Mouse (Mus musculus): ENCODE results near the gene Olfml2b.

The Olfml2b gene

GRCm38 (mm10) chr1:170695326-170695725, 51.0 kb downstream of the Olfml2b start:
- DNase-seq (ENCODE audit: low spot score), result no peak

- no peak for DNase-seq (ENCODE audit: low spot score)
These were observed 52.7 kb downstream of the Olfml2b start for GRCm38 (mm10) chr1:170696996-170697395.

GRCm38 (mm10) chr1:170697771-170698356, 53.5 kb downstream of the Olfml2b start:
- DNase-seq (ENCODE audit: low spot score), result no peak

- DNase-seq (ENCODE audit: low spot score), result no peak
These were observed 54.4 kb downstream of the Olfml2b start for GRCm38 (mm10) chr1:170698771-170699170.

- DNase-seq (ENCODE audit: low spot score), result no peak
These were observed 55.2 kb downstream of the Olfml2b start for GRCm38 (mm10) chr1:170699553-170699952.

GRCm38 (mm10) chr1:170700496-170701027, 56.2 kb downstream of the Olfml2b start:
- no peak for DNase-seq (ENCODE audit: low spot score)

- DNase-seq (ENCODE audit: low spot score), result no peak
These were observed 56.8 kb downstream of the Olfml2b start for GRCm38 (mm10) chr1:170701178-170701577.

- no peak for DNase-seq (ENCODE audit: low spot score)
These were observed 57.2 kb downstream of the Olfml2b start for GRCm38 (mm10) chr1:170701582-170701981.

GRCm38 (mm10) chr1:170702263-170702662, 57.9 kb downstream of the Olfml2b start:
- DNase-seq (ENCODE audit: low spot score), result no peak

GRCm38 (mm10) chr1:170702958-170703357, 58.6 kb downstream of the Olfml2b start:
- no peak for DNase-seq (ENCODE audit: low spot score)

- DNase-seq (ENCODE audit: low spot score), result no peak
These were observed 59.8 kb downstream of the Olfml2b start for GRCm38 (mm10) chr1:170704103-170704502.

GRCm38 (mm10) chr1:170704911-170705594, 60.7 kb downstream of the Olfml2b start:
- no peak for DNase-seq (ENCODE audit: low spot score)

GRCm38 (mm10) chr1:170706046-170706445, 61.7 kb downstream of the Olfml2b start:
- DNase-seq (ENCODE audit: low spot score), result no peak

- no peak for DNase-seq (ENCODE audit: low spot score)
These were observed 64.7 kb downstream of the Olfml2b start for GRCm38 (mm10) chr1:170709034-170709433.

GRCm38 (mm10) chr1:170709481-170709880, 65.1 kb downstream of the Olfml2b start:
- peak; percentile 15 for DNase-seq (ENCODE audit: low spot score)

GRCm38 (mm10) chr1:170709969-170710368, 65.6 kb downstream of the Olfml2b start:
- DNase-seq (ENCODE audit: low spot score), result no peak

- no peak for DNase-seq (ENCODE audit: low spot score)
These were observed 67.4 kb downstream of the Olfml2b start for GRCm38 (mm10) chr1:170711731-170712130.

- DNase-seq (ENCODE audit: low spot score), result no peak
These were observed 73.0 kb downstream of the Olfml2b start for GRCm38 (mm10) chr1:170717241-170717828.

GRCm38 (mm10) chr1:170718133-170718810, 73.9 kb downstream of the Olfml2b start:
- DNase-seq (ENCODE audit: low spot score), result no peak

GRCm38 (mm10) chr1:170721560-170721959, 77.2 kb downstream of the Olfml2b start:
- DNase-seq (ENCODE audit: low spot score), result no peak

GRCm38 (mm10) chr1:170728524-170728923, 84.2 kb downstream of the Olfml2b start:
- DNase-seq (ENCODE audit: low spot score), result no peak

- DNase-seq (ENCODE audit: low spot score), result no peak
These were observed 85.1 kb downstream of the Olfml2b start for GRCm38 (mm10) chr1:170729267-170729962.

All from T-cell, adult 2 months (primary cell).